In genomic region chr12:29004504-29004903, GRCm38 (mm10) we compare ENCODE assay signal across 16 mouse cellular contexts.
A peak's percentile ranks its signal among the peaks of the same experiment; 100 is the strongest.
DNase-seq lines count a peak whose midpoint lies in the region; ATAC-seq lines count a peak whose summit lies in the region.
"Had no signal": no experiment of that assay in that cellular context is flagged by ENCODE, and none has a peak within 500 bp of the region (broad histone marks: within the 10 kb centered on the region; RNA-seq: fewer than 3 reads in every experiment).

No protein-coding gene starts in this region.

- intact Hi-C loops in heart, postnatal 14 days (cut with DNase I) = no loop called here

- H3K9ac ChIP-seq in heart, embryonic 16.5 days (ENCODE audit: low read length) = no peak overlapping the region
- H3K9ac ChIP-seq in midbrain, embryonic 14.5 days (replicated peaks; ENCODE audit: low read length) = no peak overlapping the region
- no peak overlapping the region for H3K9ac ChIP-seq in neural tube, embryonic 15.5 days (replicated peaks)
- H3K9ac ChIP-seq: heart, embryonic 13.5 days; lung, embryonic 15.5 days had no signal

- 0 out of 2 replicates have a peak overlapping the region, but pooled peaks have one; percentile 7 for H3K4me2 ChIP-seq in heart, embryonic 16.5 days (ENCODE audit: low read depth, low read length)
- 0 out of 2 replicates have a peak overlapping the region, but pooled peaks have one; percentile 0 for H3K4me2 ChIP-seq in midbrain, embryonic 14.5 days (ENCODE audit: low read length)
- no peak overlapping the region for H3K4me2 ChIP-seq in neural tube, embryonic 15.5 days
- H3K4me2 ChIP-seq: heart, embryonic 13.5 days; liver, embryonic 11.5 days; lung, embryonic 15.5 days had no signal

- DNase-seq in cerebellum, postnatal 14 days = peak; percentile 66 to 72
- DNase-seq in cerebellum, adult 8-10 months = no peak
- DNase-seq in heart, postnatal 14 days = no peak
- DNase-seq in midbrain, embryonic 14.5 days = peak; percentile 74
- DNase-seq in midbrain, embryonic 10.5 days (ENCODE audit: low spot score) = no peak
- no peak for DNase-seq in spleen, postnatal 14 days (ENCODE audit: low spot score in 2 of 2)
- DNase-seq: gastrocnemius, postnatal 25 days; kidney, adult 11 months; kidney, postnatal 10 days; right cerebral cortex, postnatal 14 days had no signal

- no peak overlapping the region for H3K27ac ChIP-seq in heart, embryonic 16.5 days (ENCODE audit: low read length)
- no peak overlapping the region for H3K27ac ChIP-seq in midbrain, embryonic 14.5 days (replicated peaks; ENCODE audit: low read depth, low read length)
- no peak overlapping the region for H3K27ac ChIP-seq in midbrain, embryonic 10.5 days (replicated peaks)
- no peak overlapping the region for H3K27ac ChIP-seq in neural tube, embryonic 15.5 days (replicated peaks)
- H3K27ac ChIP-seq: heart, embryonic 13.5 days; lung, embryonic 15.5 days had no signal

- H3K27me3 ChIP-seq in heart, embryonic 16.5 days (ENCODE audit: control insufficient read depth, insufficient read depth, low read length) = no peaks in the 10 kb centered on the region
- H3K27me3 ChIP-seq in midbrain, embryonic 14.5 days (ENCODE audit: control insufficient read depth, insufficient read depth, low read length) = no peaks in the 10 kb centered on the region
- no peaks in the 10 kb centered on the region for H3K27me3 ChIP-seq in midbrain, embryonic 10.5 days (ENCODE audit: low read depth, poor library complexity, severe bottlenecking)
- no peaks in the 10 kb centered on the region for H3K27me3 ChIP-seq in neural tube, embryonic 15.5 days (replicated peaks)
- H3K27me3 ChIP-seq: heart, embryonic 13.5 days; lung, embryonic 15.5 days had no signal

- H3K36me3 ChIP-seq in heart, embryonic 16.5 days (ENCODE audit: control insufficient read depth, insufficient read depth) = no peaks in the 10 kb centered on the region
- H3K36me3 ChIP-seq in midbrain, embryonic 14.5 days (ENCODE audit: control insufficient read depth, insufficient read depth, low read length) = no peaks in the 10 kb centered on the region
- no peaks in the 10 kb centered on the region for H3K36me3 ChIP-seq in midbrain, embryonic 10.5 days
- no peaks in the 10 kb centered on the region for H3K36me3 ChIP-seq in neural tube, embryonic 15.5 days
- H3K36me3 ChIP-seq: heart, embryonic 13.5 days; lung, embryonic 15.5 days had no signal

- peaks cover 13% of the 10 kb centered on the region for H3K4me1 ChIP-seq in heart, embryonic 16.5 days (ENCODE audit: control insufficient read depth, insufficient read depth, low read length)
- no peaks in the 10 kb centered on the region for H3K4me1 ChIP-seq in midbrain, embryonic 14.5 days (ENCODE audit: control insufficient read depth, insufficient read depth, low read length)
- no peaks in the 10 kb centered on the region for H3K4me1 ChIP-seq in midbrain, embryonic 10.5 days
- peaks cover 7% of the 10 kb centered on the region; the same call in 1 of the 2 replicates for H3K4me1 ChIP-seq in neural tube, embryonic 15.5 days
- H3K4me1 ChIP-seq: lung, embryonic 15.5 days had no signal

- H3K4me3 ChIP-seq in heart, embryonic 16.5 days (ENCODE audit: low read length) = no peak overlapping the region
- H3K4me3 ChIP-seq in midbrain, embryonic 14.5 days (replicated peaks; ENCODE audit: low read depth, low read length) = no peak overlapping the region
- H3K4me3 ChIP-seq in midbrain, embryonic 10.5 days = no peak overlapping the region
- no peak overlapping the region for H3K4me3 ChIP-seq in neural tube, embryonic 15.5 days (replicated peaks)
- H3K4me3 ChIP-seq: heart, embryonic 13.5 days; lung, embryonic 15.5 days had no signal

- 72% methylated on average over 13 of the region's 13 CpGs for WGBS in heart, embryonic 16.5 days
- 72% methylated on average over 13 of the region's 13 CpGs for WGBS in midbrain, embryonic 14.5 days
- 91% methylated on average over 13 of the region's 13 CpGs for WGBS in midbrain, embryonic 10.5 days
- 65% methylated on average over 13 of the region's 13 CpGs for WGBS in neural tube, embryonic 15.5 days

- no peak for ATAC-seq in heart, embryonic 16.5 days (replicated peaks; ENCODE audit: extremely low read depth, insufficient read depth, low FRiP score)
- peak; percentile 40; the same call in 1 of the 2 replicates for ATAC-seq in midbrain, embryonic 14.5 days (ENCODE audit: low FRiP score, low TSS enrichment)
- ATAC-seq in neural tube, embryonic 15.5 days (ENCODE audit: low FRiP score) = peak; percentile 41; the same call in 1 of the 2 replicates
- ATAC-seq: Patski had no signal

- H3K9me3 ChIP-seq in heart, embryonic 16.5 days (replicated peaks; ENCODE audit: control insufficient read depth, low read length) = no peaks in the 10 kb centered on the region
- H3K9me3 ChIP-seq in midbrain, embryonic 14.5 days (ENCODE audit: control insufficient read depth, low read length) = no peaks in the 10 kb centered on the region
- H3K9me3 ChIP-seq in midbrain, embryonic 10.5 days (replicated peaks) = no peaks in the 10 kb centered on the region
- H3K9me3 ChIP-seq in neural tube, embryonic 15.5 days (replicated peaks) = no peaks in the 10 kb centered on the region
- H3K9me3 ChIP-seq: heart, embryonic 13.5 days; lung, embryonic 15.5 days had no signal

Comparison
In these comparisons a context has a peak if more than half of its experiments do, and no peak if none do; other contexts are left out.
1. DNase-seq: peak in cerebellum, postnatal 14 days (2 of 2) and midbrain, embryonic 14.5 days (single experiment); none in cerebellum, adult 8-10 months (single experiment), heart, postnatal 14 days (0 of 2), midbrain, embryonic 10.5 days (single experiment) and spleen, postnatal 14 days (0 of 2).